25 mouse cellular contexts compared by ENCODE assay signal in the genomic region with DNA sequence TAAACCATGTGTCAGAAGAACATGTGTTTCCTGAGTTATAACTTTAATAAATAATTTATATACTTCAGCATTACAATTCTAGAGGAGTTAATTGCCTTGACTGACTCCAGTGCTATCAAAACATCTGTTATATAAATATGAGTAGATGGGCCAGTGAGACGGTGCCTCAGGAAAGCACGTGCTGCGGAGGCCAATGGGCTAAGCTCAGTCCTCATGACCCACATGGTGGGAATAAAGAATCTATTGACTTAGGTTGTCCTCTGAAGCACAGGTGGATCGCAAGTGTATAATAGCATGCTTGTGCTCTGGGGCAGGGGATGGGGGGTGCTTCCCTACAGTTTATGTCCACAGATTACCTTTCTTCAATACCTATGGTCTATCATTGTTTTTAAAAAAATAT.
"Had no signal": no experiment of that assay in that cellular context is flagged by ENCODE, and none has a peak within 500 bp of the region (broad histone marks: within the 10 kb centered on the region; RNA-seq: fewer than 3 reads in every experiment).

No protein-coding gene starts in this region.

- H3K27me3 ChIP-seq: heart, embryonic 13.5 days; heart, embryonic 15.5 days; hindbrain, embryonic 13.5 days; intestine, embryonic 15.5 days; limb, embryonic 15.5 days; liver, embryonic 12.5 days had no signal

- H3K36me3 ChIP-seq: hindbrain, embryonic 13.5 days; intestine, embryonic 15.5 days; limb, embryonic 15.5 days; liver, embryonic 12.5 days had no signal

- H3K4me1 ChIP-seq: heart, embryonic 13.5 days; heart, embryonic 15.5 days; hindbrain, embryonic 13.5 days; intestine, embryonic 15.5 days; limb, embryonic 15.5 days; liver, embryonic 12.5 days had no signal

- ATAC-seq: hindbrain, embryonic 16.5 days; inflammation-experienced regulatory T-cells, adult 6 months; intestine, embryonic 15.5 days; intestine, postnatal 0 days; liver, embryonic 12.5 days had no signal

- DNase-seq: gastrocnemius, postnatal 14 days; gastrocnemius, postnatal 36 days; heart, adult 18-20 months; heart, postnatal 14 days; heart, postnatal 36 days; kidney, adult 18-20 months; kidney, adult 8-10 months; kidney, postnatal 10 days; kidney, postnatal 25 days; kidney, postnatal 4 days; layer of hippocampus, postnatal 36 days; left cerebral cortex, postnatal 4 days; lung, adult 18-20 months had no signal

- H3K4me3 ChIP-seq: heart, embryonic 13.5 days; heart, embryonic 15.5 days; hindbrain, embryonic 13.5 days; intestine, embryonic 15.5 days; layer of hippocampus, adult 2 months; limb, embryonic 15.5 days; liver, embryonic 12.5 days had no signal

- H3K4me2 ChIP-seq: heart, embryonic 11.5 days; heart, embryonic 13.5 days; heart, embryonic 15.5 days; hindbrain, embryonic 13.5 days; intestine, embryonic 15.5 days; limb, embryonic 15.5 days; liver, embryonic 12.5 days had no signal

- H3K9ac ChIP-seq: heart, embryonic 13.5 days; heart, embryonic 15.5 days; hindbrain, embryonic 13.5 days; intestine, embryonic 15.5 days; limb, embryonic 15.5 days; liver, embryonic 12.5 days; liver, embryonic 14.5 days had no signal

- H3K27ac ChIP-seq: heart, embryonic 13.5 days; heart, embryonic 15.5 days; hindbrain, embryonic 13.5 days; intestine, embryonic 15.5 days; layer of hippocampus, adult 2 months; limb, embryonic 15.5 days; liver, embryonic 12.5 days; liver, embryonic 14.5 days had no signal

- H3K9me3 ChIP-seq: heart, embryonic 13.5 days; heart, embryonic 15.5 days; hindbrain, embryonic 13.5 days; intestine, embryonic 15.5 days; limb, embryonic 15.5 days; liver, embryonic 12.5 days had no signal
